Mouse (Mus musculus): ENCODE measurements around the gene Acox1. TPM values are rescaled to one million over a fixed set of nuclear protein-coding genes. Genes with fewer than 3 reads are reported as not detected.

The Acox1 gene
- polyA plus RNA-seq (2017; shearing (Covaris generic)), result 21.0 TPM

DNA sequence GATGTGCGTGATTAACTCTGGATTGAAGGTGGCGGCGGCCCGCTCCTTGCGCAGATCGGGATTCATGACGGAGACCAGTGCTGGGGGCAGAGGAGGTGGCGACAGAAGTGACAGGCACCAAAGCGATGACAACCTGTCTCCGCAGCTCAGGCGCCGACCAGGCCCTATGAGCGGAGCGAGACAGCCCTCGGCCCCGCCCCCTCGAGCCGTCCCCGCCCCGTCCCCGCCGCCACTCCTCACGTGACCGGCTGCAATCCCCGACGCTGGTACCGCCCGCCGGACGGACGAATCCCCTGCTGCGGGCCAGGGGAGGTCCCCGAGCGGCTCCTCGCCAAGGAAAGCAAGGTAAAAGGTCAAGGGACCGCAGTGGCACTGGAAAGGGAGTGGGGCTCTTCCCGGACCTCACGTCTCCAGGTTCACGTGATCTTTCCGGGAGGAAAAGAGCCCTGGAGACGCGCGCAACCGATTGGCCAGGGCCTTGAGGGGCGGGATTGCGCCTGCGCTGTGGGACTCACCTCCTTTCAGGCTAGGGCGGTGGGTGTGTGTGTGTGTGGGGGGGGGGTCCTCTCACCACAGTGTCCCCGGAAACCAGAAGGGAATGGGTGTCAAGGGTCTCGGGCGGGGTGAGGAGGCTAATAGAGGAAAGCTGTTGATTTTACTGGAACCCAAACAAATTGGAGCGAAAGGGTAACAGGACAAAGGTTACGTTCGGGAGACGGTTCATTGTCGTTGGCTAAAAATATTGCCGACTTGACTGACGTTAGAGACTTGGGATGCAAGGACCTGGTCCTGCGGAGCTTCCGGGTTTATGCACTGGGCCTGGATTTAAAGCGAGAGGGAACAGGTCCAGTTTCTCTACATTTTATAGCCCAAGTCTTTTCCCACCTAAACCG, at the start of gene Acox1, which contains the start of gene Ten1:
Gene Acox1 (minus strand): TSS at position 407 of the 893 bp plus-strand sequence.
Gene Ten1 (plus strand): TSS at position 217 of the 893 bp plus-strand sequence.

GRCm38 (mm10) chr11:116237742-116238395, 39.0 kb upstream of the Acox1 start, which contains the start of gene Evpl:
TSS of gene Evpl (minus strand) at chr11:116238077.

GRCm38 (mm10) chr11:116167884-116168439, 30.9 kb downstream of the Acox1 start, which contains the start of gene Fbf1:
TSS of gene Fbf1 (minus strand) at chr11:116168166.

DNA sequence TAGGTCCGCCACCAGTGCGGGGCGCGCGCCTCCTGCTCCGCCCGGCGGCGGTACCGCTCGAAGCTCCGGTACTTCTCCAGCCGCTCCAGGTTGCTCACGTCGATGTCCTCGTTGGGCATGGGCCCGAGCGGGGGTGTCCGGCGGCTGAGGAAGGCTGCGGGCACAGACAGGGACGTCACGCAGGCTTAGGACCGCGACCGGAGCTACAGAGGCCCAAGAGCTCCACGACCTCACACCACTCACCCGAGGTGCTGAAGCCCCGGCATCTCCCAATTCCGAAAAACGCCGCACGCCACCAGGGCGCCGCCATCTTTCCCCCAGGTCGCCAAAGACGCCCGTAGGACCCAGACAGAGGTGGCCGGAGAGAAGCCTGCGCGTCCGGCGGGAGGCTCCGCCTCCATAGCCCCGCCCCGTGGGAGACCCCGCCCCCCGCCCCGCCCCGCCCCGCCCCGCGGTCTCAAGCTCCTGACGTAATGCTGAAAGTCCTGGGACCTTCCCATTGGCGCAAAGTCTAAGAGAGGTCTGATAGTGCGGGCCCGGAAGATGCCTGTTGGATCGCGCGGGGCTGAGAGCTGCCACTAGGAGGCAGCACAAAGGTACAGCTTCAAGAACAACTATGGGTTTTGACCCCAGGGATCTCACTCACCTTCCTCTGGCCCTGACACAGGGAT, 60.2 kb downstream of the Acox1 start, which contains the start of gene Mrpl38:
Gene Mrpl38 (minus strand): TSS at position 401 of the 671 bp plus-strand sequence.

GRCm38 (mm10) chr11:116130488-116131205, 68.2 kb downstream of the Acox1 start, which contains the start of gene Trim65:
TSS of gene Trim65 (minus strand) at chr11:116131128.

DNA sequence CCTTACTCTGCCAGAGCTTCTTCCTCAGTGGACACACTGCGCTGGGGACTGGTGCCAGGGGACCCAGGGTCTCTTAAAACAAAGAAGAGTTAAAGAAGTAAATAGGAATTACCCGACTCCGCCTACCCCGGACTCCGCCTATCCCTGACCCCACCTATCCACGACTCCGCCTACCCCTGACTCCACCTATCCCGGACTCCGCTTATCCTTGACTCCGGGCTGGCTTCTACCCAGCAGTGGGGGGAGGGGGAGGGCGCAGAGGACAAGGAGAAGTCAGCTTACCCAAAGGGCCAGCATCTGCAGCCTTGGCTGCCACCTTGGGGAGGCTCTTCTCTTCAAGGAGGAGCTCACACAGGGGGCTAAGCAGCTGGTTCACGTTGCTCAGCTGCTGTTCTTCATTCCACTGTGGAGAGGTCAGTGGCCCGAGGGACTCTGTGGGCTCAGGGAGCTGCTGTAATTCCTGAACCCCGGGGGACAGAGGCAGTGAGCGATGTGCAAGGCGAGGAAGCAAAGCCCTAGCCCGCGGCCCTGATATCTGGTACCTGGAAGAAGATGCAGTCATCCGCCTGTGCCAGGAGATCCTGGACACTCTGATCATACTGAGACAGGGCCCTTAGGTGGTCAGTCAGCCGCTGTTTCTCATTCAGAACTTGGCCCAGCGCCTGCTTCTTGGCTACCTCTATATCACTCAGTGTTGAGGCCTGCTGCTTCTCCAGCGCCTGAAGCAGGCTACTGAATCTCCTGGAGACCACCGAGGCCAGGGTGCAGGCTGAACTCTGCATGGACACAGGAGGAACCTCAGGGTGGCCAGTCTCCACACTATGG, 71.5 kb downstream of the Acox1 start, which contains the start of gene Trim47:
Gene Trim47 (minus strand): TSS at position 55 of the 825 bp plus-strand sequence.

Other genes with a start within 250 kb of the Acox1 start
- gene Itgb4, start 224.3 kb downstream of the Acox1 start, polyA plus RNA-seq (2017; shearing (Covaris generic)), result not detected
- 40.6 TPM for gene Galk1, start 186.3 kb downstream of the Acox1 start, polyA plus RNA-seq (2017; shearing (Covaris generic))
- 1,124 TPM for gene H3f3b, start 171.1 kb downstream of the Acox1 start, polyA plus RNA-seq (2017; shearing (Covaris generic))
- 41.6 TPM for gene Unk, start 168.7 kb downstream of the Acox1 start, polyA plus RNA-seq (2017; shearing (Covaris generic))
- 205 TPM for gene Unc13d, start 121.1 kb downstream of the Acox1 start, polyA plus RNA-seq (2017; shearing (Covaris generic))
- gene Wbp2, start 112.0 kb downstream of the Acox1 start, polyA plus RNA-seq (2017; shearing (Covaris generic)), result 192 TPM
- 0.44 TPM for gene Trim47, start 71.8 kb downstream of the Acox1 start, polyA plus RNA-seq (2017; shearing (Covaris generic))
- gene Trim65, start 67.9 kb downstream of the Acox1 start, polyA plus RNA-seq (2017; shearing (Covaris generic)), result 10.2 TPM
- 65.8 TPM for gene Mrpl38, start 60.2 kb downstream of the Acox1 start, polyA plus RNA-seq (2017; shearing (Covaris generic))
- 10.8 TPM for gene Fbf1, start 30.9 kb downstream of the Acox1 start, polyA plus RNA-seq (2017; shearing (Covaris generic))
- 65.7 TPM for gene Ten1, start 190 bp downstream of the Acox1 start, polyA plus RNA-seq (2017; shearing (Covaris generic))
- gene Evpl, start 39.0 kb upstream of the Acox1 start, polyA plus RNA-seq (2017; shearing (Covaris generic)), result 0.09 TPM
- 81.5 TPM for gene Srp68, start 75.2 kb upstream of the Acox1 start, polyA plus RNA-seq (2017; shearing (Covaris generic))
- not detected for gene Galr2, start 81.9 kb upstream of the Acox1 start, polyA plus RNA-seq (2017; shearing (Covaris generic))
- gene Exoc7, start 108.2 kb upstream of the Acox1 start, polyA plus RNA-seq (2017; shearing (Covaris generic)), result 89.2 TPM
- not detected for gene Foxj1, start 136.4 kb upstream of the Acox1 start, polyA plus RNA-seq (2017; shearing (Covaris generic))
- 3.2 TPM for gene Rnf157, start 214.0 kb upstream of the Acox1 start, polyA plus RNA-seq (2017; shearing (Covaris generic))
- 34.7 TPM for gene Ubald2, start 235.0 kb upstream of the Acox1 start, polyA plus RNA-seq (2017; shearing (Covaris generic))